Mouse (Mus musculus): ENCODE measurements around the gene Tceal1.

DNA sequence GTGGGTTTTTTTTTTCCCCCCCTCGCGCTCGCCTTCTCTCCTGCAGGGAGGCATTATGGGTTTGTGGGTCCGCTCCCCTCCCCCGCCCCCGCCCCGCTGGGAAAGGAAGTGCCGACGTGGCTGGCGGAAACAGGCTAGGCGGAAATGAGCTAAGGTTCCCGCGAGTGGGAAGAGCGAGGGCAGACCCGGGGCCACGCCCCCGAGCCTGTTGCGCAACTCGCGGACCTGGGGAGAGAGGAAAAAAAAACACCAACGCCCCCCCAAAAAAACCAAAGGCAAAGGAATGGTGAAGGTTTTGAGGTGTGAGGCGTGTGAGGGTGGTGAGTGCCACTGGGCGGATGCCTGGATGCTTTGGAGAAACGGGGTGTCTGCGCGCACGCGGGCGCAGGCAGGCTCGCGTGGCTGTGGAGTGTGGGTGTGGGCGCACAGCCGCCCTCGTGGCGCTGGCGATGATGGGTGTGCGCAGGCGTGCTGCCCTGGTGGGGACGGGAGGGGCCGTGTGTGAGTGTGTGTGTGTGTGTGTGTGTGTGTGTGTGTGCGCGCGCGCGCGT is 33.9 kb downstream of the Tceal1 start:
- TF ChIP-seq CTCF (IDR thresholded peaks at IDR 0.05; ENCODE audit: low read depth), result no peak
- TF ChIP-seq EP300 (IDR thresholded peaks at IDR 0.05; ENCODE audit: low read depth), result no peak

Data from heart, postnatal 0 days (tissue).